Comparison of ENCODE assay signal across 19 mouse cellular contexts in the genomic region with DNA sequence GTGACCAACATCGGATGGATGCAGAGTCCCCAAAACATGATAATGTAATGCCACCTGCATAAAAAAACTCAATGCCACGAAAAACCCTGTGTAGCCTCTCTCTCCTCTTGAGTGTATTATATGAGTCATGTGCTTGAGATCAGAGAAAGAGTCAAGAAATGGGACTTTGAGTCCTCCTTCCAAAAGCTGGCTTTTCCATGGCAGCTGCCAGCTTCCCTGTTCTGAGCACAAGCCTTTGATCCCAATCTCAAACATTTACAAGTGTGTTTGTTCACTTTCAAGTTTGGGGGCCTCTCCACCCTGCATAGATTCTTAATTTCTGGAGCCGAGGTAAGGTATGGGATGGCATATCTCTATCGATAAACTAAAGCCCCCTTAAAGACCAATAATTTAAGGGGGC. TPM values are rescaled to one million over a fixed set of nuclear protein-coding genes. Genes with fewer than 3 reads are reported as not detected.
"Had no signal": no experiment of that assay in that cellular context is flagged by ENCODE, and none has a peak within 500 bp of the region (broad histone marks: within the 10 kb centered on the region; RNA-seq: fewer than 3 reads in every experiment).

No protein-coding gene starts in this region.

- H3K27me3 ChIP-seq: intestine, embryonic 15.5 days; stomach, embryonic 15.5 days had no signal

- H3K4me1 ChIP-seq: intestine, embryonic 15.5 days; limb, embryonic 12.5 days; limb, embryonic 15.5 days; neural tube, embryonic 12.5 days; neural tube, embryonic 15.5 days; stomach, embryonic 15.5 days had no signal

- H3K4me3 ChIP-seq: intestine, embryonic 15.5 days; limb, embryonic 12.5 days; limb, embryonic 15.5 days; neural tube, embryonic 12.5 days; neural tube, embryonic 15.5 days; stomach, embryonic 15.5 days had no signal

- H3K27ac ChIP-seq: intestine, embryonic 15.5 days; limb, embryonic 12.5 days; limb, embryonic 15.5 days; liver, embryonic 14.5 days; neural tube, embryonic 12.5 days; neural tube, embryonic 15.5 days; stomach, embryonic 15.5 days had no signal

- DNase-seq: kidney, adult 11 months; kidney, adult 8-10 months; kidney, postnatal 14 days; kidney, postnatal 4 days; left cerebral cortex, postnatal 4 days; liver, postnatal 0 days; midbrain, embryonic 14.5 days; spleen, adult 18-20 months; thymus, postnatal 25 days had no signal

RNA-seq across cellular contexts. Expression of gene Tmem132d, which starts 8.2 kb away (rescaled TPM):
- total RNA-seq: megakaryocyte progenitor cell, adult 5-6 weeks; megakaryocyte-erythroid progenitor cell, adult 5-6 weeks had no signal
- polyA plus RNA-seq: liver, embryonic 11.5 days; liver, postnatal 0 days had no signal
